8 mouse cellular contexts compared by ENCODE assay signal in genomic region chr4:147124400-147125306, GRCm38 (mm10). TPM values are rescaled to one million over a fixed set of nuclear protein-coding genes. Genes with fewer than 3 reads are reported as not detected.
A peak's percentile ranks its signal among the peaks of the same experiment; 100 is the strongest.
DNase-seq lines count a peak whose midpoint lies in the region; ATAC-seq and TF ChIP-seq lines count a peak whose summit lies in the region.
"Not testable (repeated sequence)": the region's sequence is repeated elsewhere in the genome, so short reads cannot be mapped to it uniquely, and the experiment has no call there.

No protein-coding gene starts in this region.

- not testable (repeated sequence) for H3K79me2 ChIP-seq in MEL (ENCODE audit: control insufficient read depth, insufficient read depth, low read length, poor library complexity)

- peak; percentile 93 for ATAC-seq in liver, postnatal 0 days
- peak; percentile 98 for ATAC-seq in stomach, embryonic 14.5 days (ENCODE audit: insufficient number of reproducible peaks, insufficient read depth, low FRiP score, low read depth)

- not testable (repeated sequence) for H3K27ac ChIP-seq in MEL (ENCODE audit: control insufficient read depth, low read depth, low read length); liver, postnatal 0 days (ENCODE audit: low read depth); stomach, embryonic 14.5 days (ENCODE audit: low read length)
- peak overlapping the region; percentile 63 for H3K27ac ChIP-seq in gastrocnemius, adult 2 months

- H3K4me3 ChIP-seq in MEL (ENCODE audit: control insufficient read depth in 1 of 2, insufficient read depth in 1 of 2, low read depth in 2 of 2, low read length in 2 of 2), result peak overlapping the region; percentile 33 to 60; a peak in 3 of 4 replicates
- H3K4me3 ChIP-seq in gastrocnemius, adult 2 months, result peak overlapping the region; percentile 71
- peak overlapping the region; percentile 61 for H3K4me3 ChIP-seq in liver, postnatal 0 days (ENCODE audit: low read depth, low read length)
- H3K4me3 ChIP-seq in stomach, embryonic 14.5 days (ENCODE audit: low read depth, low read length), result peak overlapping the region; percentile 42

- intact Hi-C loops in gastrocnemius, adult 2 months (cut with DNase I), result loop anchor here (5.0 to 10.0 kb wide), 2 partner anchors 308 to 1680 kb away; no protein-coding TSS in a partner anchor
- intact Hi-C loops in heart, postnatal 36 days (cut with DNase I), result loop anchor here (10.0 kb wide), 1 partner anchor 1570 kb away; no protein-coding TSS in a partner anchor

- TF ChIP-seq CTCF in MEL (IDR thresholded peaks at IDR 0.05 in 2 of 3, conservative IDR thresholded peaks at IDR 0.05 in 1 of 3; ENCODE audit: control insufficient read depth in 1 of 3, insufficient read depth in 1 of 3, low read depth in 2 of 3, low read length in 3 of 3, poor library complexity in 1 of 3, severe bottlenecking in 1 of 3); gastrocnemius, adult 2 months (IDR thresholded peaks at IDR 0.05); liver, postnatal 0 days (IDR thresholded peaks at IDR 0.05; ENCODE audit: low read depth): not testable (repeated sequence)

- not testable (repeated sequence) for H3K36me3 ChIP-seq in MEL (ENCODE audit: control insufficient read depth in 1 of 2, insufficient read depth in 2 of 2, low read length in 2 of 2); liver, postnatal 0 days (replicated peaks; ENCODE audit: insufficient read depth, low read length); stomach, embryonic 14.5 days (ENCODE audit: control insufficient read depth, insufficient read depth, low read length)

- 10% methylated on average over 45 of the region's 48 CpGs for WGBS in liver, postnatal 0 days (ENCODE audit: insufficient replicate concordance)
- WGBS in stomach, embryonic 14.5 days, result 9% methylated on average over 48 of the region's 48 CpGs

- DNase-seq in MEL (ENCODE audit: low read depth, low spot score), result peak; percentile 8
- DNase-seq in embryo, embryonic 10 days (ENCODE audit: low spot score), result peak; percentile 68
- peak; percentile 43 for DNase-seq in gastrocnemius, adult 2 months
- peak; percentile 10 to 28 for DNase-seq in heart, postnatal 36 days
- DNase-seq in kidney, postnatal 14 days, result peak; percentile 47
- DNase-seq in liver, postnatal 0 days, result peak; percentile 64
- peak; percentile 96 for DNase-seq in neural tube, embryonic 10.5 days (ENCODE audit: extremely low spot score, low spot score)

- H3K4me1 ChIP-seq in MEL (ENCODE audit: control insufficient read depth in 1 of 2, insufficient read depth in 2 of 2, low read length in 2 of 2); liver, postnatal 0 days (ENCODE audit: insufficient read depth); stomach, embryonic 14.5 days (ENCODE audit: control insufficient read depth, insufficient read depth, low read length): not testable (repeated sequence)

- not testable (repeated sequence) for TF ChIP-seq RAD21 in MEL (IDR thresholded peaks at IDR 0.05; ENCODE audit: low read depth, low read length)

- TF ChIP-seq EP300 in MEL (IDR thresholded peaks at IDR 0.05; ENCODE audit: low read depth in 1 of 2, low read length in 2 of 2); liver, postnatal 0 days (IDR thresholded peaks at IDR 0.05; ENCODE audit: low read depth): not testable (repeated sequence)

- peak overlapping the region; percentile 84 for H3K4me2 ChIP-seq in liver, postnatal 0 days (ENCODE audit: low read depth, low read length)
- peak overlapping the region; percentile 53 for H3K4me2 ChIP-seq in stomach, embryonic 14.5 days (replicated peaks; ENCODE audit: low read depth, low read length)

- H3K9ac ChIP-seq in MEL (ENCODE audit: control insufficient read depth, low read depth, low read length, poor library complexity, severe bottlenecking), result peak overlapping the region; percentile 67
- H3K9ac ChIP-seq in liver, postnatal 0 days (replicated peaks), result peak overlapping the region; percentile 64
- H3K9ac ChIP-seq in stomach, embryonic 14.5 days (replicated peaks; ENCODE audit: low read depth, low read length), result peak overlapping the region; percentile 43

- not testable (repeated sequence) for TF ChIP-seq POLR2A in MEL (IDR thresholded peaks at IDR 0.05; ENCODE audit: control insufficient read depth in 1 of 2, insufficient read depth in 1 of 2, low read depth in 1 of 2, low read length in 2 of 2, poor library complexity in 1 of 2)

- not testable (repeated sequence) for H3K9me3 ChIP-seq in MEL (replicated peaks; ENCODE audit: insufficient read depth, low read length); liver, postnatal 0 days (ENCODE audit: low read length)
- H3K9me3 ChIP-seq in stomach, embryonic 14.5 days (ENCODE audit: control insufficient read depth, low read depth, low read length), result peaks cover 14% of the 10 kb centered on the region; the same call in 1 of the 2 replicates

- H3K27me3 ChIP-seq in MEL (ENCODE audit: control insufficient read depth in 1 of 2, insufficient read depth in 2 of 2, low read length in 2 of 2); liver, postnatal 0 days (ENCODE audit: insufficient read depth, low read length); stomach, embryonic 14.5 days (ENCODE audit: control insufficient read depth, insufficient read depth, low read length): not testable (repeated sequence)

RNA-seq across cellular contexts. Expression of gene Zfp991, which starts 7.2 kb away (rescaled TPM):
- 0.88 and 1.7 TPM in 2 replicates for total RNA-seq in MEL (2012; rRNA removed)
- 1 to 10 TPM in 1 of 2 experiments, not detected in 1; 1.9 TPM for polyA plus RNA-seq in MEL (2012; ENCODE audit: insufficient read depth in 1 of 2, insufficient read length in 2 of 2, low read depth in 1 of 2, low replicate concordance in 2 of 2, missing spikeins in 1 of 2)
- 1 to 10 TPM; 1.0 to 1.4 TPM for total RNA-seq in gastrocnemius, adult 2 months (2021)
- total RNA-seq in heart, postnatal 36 days (2021), result 1 to 10 TPM; 3.2 to 5.2 TPM
- 2.0 and 2.2 TPM in 2 replicates for polyA plus RNA-seq in liver, postnatal 0 days (2015; fragmentation: Nextera tagmentation; extraction: Ambion mirVana)
- 9.3 TPM in 2 replicates for polyA plus RNA-seq in stomach, embryonic 14.5 days (2014; fragmentation: Nextera tagmentation; extraction: Ambion mirVana)

Comparison
In these comparisons a context has a peak if more than half of its experiments do, and no peak if none do; other contexts are left out.
1. DNase-seq: peak in every context shown above with its lines; median percentile 96 in neural tube, embryonic 10.5 days; 68 in embryo, embryonic 10 days; 64 in liver, postnatal 0 days; 47 in kidney, postnatal 14 days; 43 in gastrocnemius, adult 2 months; 19 in heart, postnatal 36 days; 8 in MEL.